Mouse (Mus musculus) hematopoietic stem cell, adult 5-6 weeks (primary cell): ENCODE data around the gene Pou2f1. TPM values are rescaled to one million over a fixed set of nuclear protein-coding genes. Genes with fewer than 3 reads are reported as not detected.

Experiments used
- ATAC-seq, 2 experiments: fragments of 125-278 bp in 1 of 2; replicated peaks in 1 of 2; 2 replicates each; pipeline ENCODE4 v1.8.0; 2016 to 2017; ENCODE audit warnings: inconsistent platforms in 2 of 2, mild to moderate bottlenecking in 2 of 2, moderate number of reproducible peaks in 2 of 2, low read depth in 1 of 2, moderate TSS enrichment in 1 of 2; ENCODE audit not compliant: low FRiP score in 2 of 2, poor library complexity in 2 of 2, severe bottlenecking in 2 of 2, insufficient read depth in 1 of 2, low TSS enrichment in 1 of 2
- total RNA-seq: library from RNA; stranded (forward); fragments of 172-1452, 232-1000 nt; gene quantifications from 2 replicates; pipeline ENCODE4 v1.2.3, GENCODE M21; 2017

The Pou2f1 gene
- total RNA-seq, 1 experiment from 2014 or later: 22.8 TPM

GRCm38 (mm10) chr1:165922488-165922887 is 80.0 kb downstream of the Pou2f1 start:
- no peak for ATAC-seq

GRCm38 (mm10) chr1:165921026-165921425 is 81.5 kb downstream of the Pou2f1 start:
- ATAC-seq: no peak

- ATAC-seq: no peak
Measured at GRCm38 (mm10) chr1:165914416-165914801, 88.1 kb downstream of the Pou2f1 start.

GRCm38 (mm10) chr1:165913720-165914415 is 88.6 kb downstream of the Pou2f1 start:
- no peak for ATAC-seq

- no peak for ATAC-seq
Measured at GRCm38 (mm10) chr1:165909471-165909870, 93.0 kb downstream of the Pou2f1 start.

- ATAC-seq: no peak
Measured at GRCm38 (mm10) chr1:165908806-165909205, 93.7 kb downstream of the Pou2f1 start.

GRCm38 (mm10) chr1:165908153-165908552 is 94.3 kb downstream of the Pou2f1 start:
- ATAC-seq: no peak

- no peak for ATAC-seq
Measured at GRCm38 (mm10) chr1:165903596-165903995, 98.9 kb downstream of the Pou2f1 start.

GRCm38 (mm10) chr1:165891686-165892085 is 110.8 kb downstream of the Pou2f1 start:
- ATAC-seq: no peak

- ATAC-seq: no peak
Measured at GRCm38 (mm10) chr1:165882146-165882900, 120.2 kb downstream of the Pou2f1 start.

GRCm38 (mm10) chr1:165878751-165879150 is 123.7 kb downstream of the Pou2f1 start:
- ATAC-seq: no peak

GRCm38 (mm10) chr1:165875520-165876284 is 126.8 kb downstream of the Pou2f1 start:
- ATAC-seq: no peak

- no peak for ATAC-seq
Measured at GRCm38 (mm10) chr1:165874645-165875044, 127.8 kb downstream of the Pou2f1 start.

GRCm38 (mm10) chr1:165868659-165869058 is 133.8 kb downstream of the Pou2f1 start:
- ATAC-seq: no peak

- no peak; a peak in 1 of 4 replicates for ATAC-seq
Measured at GRCm38 (mm10) chr1:165866630-165867280, 135.7 kb downstream of the Pou2f1 start.

- ATAC-seq: no peak
Measured at GRCm38 (mm10) chr1:165864864-165865795, 137.3 kb downstream of the Pou2f1 start.

- no peak for ATAC-seq
Measured at GRCm38 (mm10) chr1:165862059-165862458, 140.4 kb downstream of the Pou2f1 start.
